Mouse (Mus musculus): ENCODE data around the gene Diras2. TPM values are rescaled to one million over a fixed set of nuclear protein-coding genes. Genes with fewer than 3 reads are reported as not detected.

Diras2 gene
- polyA plus RNA-seq, 1 experiment from 2014 or later: 0.99 TPM

- no peak overlapping the region for H3K9ac ChIP-seq (ENCODE audit: low read depth, low read length)
- no peaks in the 10 kb centered on the region for H3K27me3 ChIP-seq (ENCODE audit: control insufficient read depth, insufficient read depth, low read length)
- no peak overlapping the region for H3K4me2 ChIP-seq
- H3K4me3 ChIP-seq (ENCODE audit: low read depth, low read length): no peak overlapping the region
- no peaks in the 10 kb centered on the region for H3K36me3 ChIP-seq (ENCODE audit: control insufficient read depth, insufficient read depth, low read length)
- no peaks in the 10 kb centered on the region for H3K9me3 ChIP-seq (replicated peaks; ENCODE audit: control insufficient read depth, low read length)
- H3K27ac ChIP-seq (ENCODE audit: low read depth, low read length): no peak overlapping the region
- 88% methylated on average over 8 of the region's 8 CpGs for WGBS (ENCODE audit: insufficient replicate concordance)
- H3K4me1 ChIP-seq (ENCODE audit: control insufficient read depth, insufficient read depth, low read length): no peaks in the 10 kb centered on the region
- ATAC-seq (replicated peaks; ENCODE audit: insufficient number of reproducible peaks, low FRiP score, low TSS enrichment): no peak
Measured at GRCm38 (mm10) chr13:52561367-52562165, 30.5 kb upstream of the Diras2 start.

- WGBS (ENCODE audit: insufficient replicate concordance): 62% methylated on average over 7 of the region's 7 CpGs
- ATAC-seq (replicated peaks; ENCODE audit: insufficient number of reproducible peaks, low FRiP score, low TSS enrichment): no peak
- Histone ChIP-seq H3K4me1 (ENCODE audit: control insufficient read depth, insufficient read depth, low read length) (no peaks in the 10 kb centered on the region), H3K9ac (ENCODE audit: low read depth, low read length) (no peak overlapping the region), H3K27me3 (ENCODE audit: control insufficient read depth, insufficient read depth, low read length) (no peaks in the 10 kb centered on the region), H3K4me3 (ENCODE audit: low read depth, low read length) (no peak overlapping the region), H3K4me2 (no peak overlapping the region), H3K27ac (ENCODE audit: low read depth, low read length) (no peak overlapping the region), H3K9me3 (replicated peaks; ENCODE audit: control insufficient read depth, low read length) (no peaks in the 10 kb centered on the region), H3K36me3 (ENCODE audit: control insufficient read depth, insufficient read depth, low read length) (no peaks in the 10 kb centered on the region)
Measured at GRCm38 (mm10) chr13:52557421-52557820, 26.3 kb upstream of the Diras2 start.

DNA sequence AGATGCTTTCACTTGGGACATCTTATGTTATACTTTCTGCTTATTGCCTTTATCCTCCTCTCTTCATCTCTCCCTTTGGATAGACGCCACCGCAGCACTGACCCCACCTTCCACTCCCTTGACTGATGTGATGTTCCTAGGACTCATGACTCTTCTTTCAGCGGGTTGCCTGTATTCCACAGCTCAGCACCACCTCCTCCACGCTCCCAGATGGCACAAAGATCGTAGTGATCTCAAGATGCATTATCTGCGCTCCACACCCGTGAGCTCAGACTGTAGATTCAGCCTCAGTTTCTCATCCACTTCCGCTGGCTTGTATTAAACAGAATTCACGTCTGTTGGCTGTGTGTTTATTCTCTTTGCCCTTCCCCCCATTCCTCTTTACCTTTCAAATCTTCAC lies 23.6 kb upstream of the Diras2 start:
- H3K36me3 ChIP-seq (ENCODE audit: control insufficient read depth, insufficient read depth, low read length): no peaks in the 10 kb centered on the region
- H3K27ac ChIP-seq (ENCODE audit: low read depth, low read length): no peak overlapping the region
- H3K27me3 ChIP-seq (ENCODE audit: control insufficient read depth, insufficient read depth, low read length): no peaks in the 10 kb centered on the region
- WGBS (ENCODE audit: insufficient replicate concordance): 81% methylated on average over 9 of the region's 9 CpGs
- H3K4me1 ChIP-seq (ENCODE audit: control insufficient read depth, insufficient read depth, low read length): no peaks in the 10 kb centered on the region
- no peak overlapping the region for H3K4me3 ChIP-seq (ENCODE audit: low read depth, low read length)
- H3K9ac ChIP-seq (ENCODE audit: low read depth, low read length): no peak overlapping the region
- no peak for ATAC-seq (replicated peaks; ENCODE audit: insufficient number of reproducible peaks, low FRiP score, low TSS enrichment)
- H3K9me3 ChIP-seq (replicated peaks; ENCODE audit: control insufficient read depth, low read length): no peaks in the 10 kb centered on the region
- H3K4me2 ChIP-seq: no peak overlapping the region

DNA sequence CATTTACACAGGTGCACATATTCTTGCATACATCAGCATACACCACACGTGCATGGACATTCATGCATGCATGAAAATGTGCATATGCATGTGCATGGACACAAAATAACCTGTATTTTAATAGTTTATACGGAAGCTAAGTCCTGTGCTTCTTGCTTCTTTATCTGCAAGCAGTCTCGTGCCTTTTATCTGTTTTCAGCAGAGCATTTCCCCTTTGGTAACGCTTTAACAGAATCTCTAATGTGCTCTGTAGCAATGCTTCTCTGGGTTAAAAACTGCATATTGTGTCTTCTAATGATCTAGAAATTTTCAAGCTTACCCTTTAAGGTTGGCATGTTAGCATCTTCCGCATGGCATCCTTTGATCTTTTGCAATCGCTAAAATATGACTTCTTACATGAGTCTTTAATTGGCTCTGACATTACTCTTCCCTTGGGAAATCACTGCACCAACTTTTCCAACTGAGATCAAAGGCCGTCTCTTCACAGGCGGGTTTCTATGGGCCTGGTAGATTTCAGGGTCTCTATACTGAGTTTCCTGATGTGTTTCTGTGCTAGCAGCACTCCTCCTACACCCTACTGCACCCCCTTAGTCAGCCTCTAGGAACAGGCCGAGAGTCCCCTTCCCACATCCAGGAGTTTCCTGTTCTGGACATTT lies 21.9 kb upstream of the Diras2 start:
- H3K36me3 ChIP-seq (ENCODE audit: control insufficient read depth, insufficient read depth, low read length): no peaks in the 10 kb centered on the region
- H3K4me1 ChIP-seq (ENCODE audit: control insufficient read depth, insufficient read depth, low read length): no peaks in the 10 kb centered on the region
- H3K4me3 ChIP-seq (ENCODE audit: low read depth, low read length): no peak overlapping the region
- H3K9ac ChIP-seq (ENCODE audit: low read depth, low read length): no peak overlapping the region
- no peak for ATAC-seq (replicated peaks; ENCODE audit: insufficient number of reproducible peaks, low FRiP score, low TSS enrichment)
- WGBS (ENCODE audit: insufficient replicate concordance): 64% methylated on average over 9 of the region's 9 CpGs
- no peak overlapping the region for H3K27ac ChIP-seq (ENCODE audit: low read depth, low read length)
- H3K27me3 ChIP-seq (ENCODE audit: control insufficient read depth, insufficient read depth, low read length): no peaks in the 10 kb centered on the region
- no peak overlapping the region for H3K4me2 ChIP-seq
- no peaks in the 10 kb centered on the region for H3K9me3 ChIP-seq (replicated peaks; ENCODE audit: control insufficient read depth, low read length)

DNA sequence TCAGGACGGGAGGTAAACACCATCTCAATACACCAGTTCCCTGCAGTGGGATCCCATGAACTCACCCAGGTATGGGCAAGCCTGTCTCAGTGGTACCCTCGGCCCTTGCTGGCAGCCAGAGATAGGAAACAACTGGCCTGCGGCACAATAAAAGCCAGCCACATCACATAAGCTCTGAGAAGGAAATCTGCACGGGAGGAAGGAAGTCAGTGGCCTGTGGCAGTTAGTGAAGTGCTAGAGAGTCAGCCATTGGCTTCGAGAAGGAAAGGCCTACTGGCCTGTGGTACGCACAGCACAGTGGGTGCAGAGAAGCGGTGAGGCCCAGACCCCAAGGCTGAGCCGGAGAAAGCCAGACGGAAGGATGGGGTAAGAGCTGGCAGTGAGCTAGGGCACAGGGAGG lies 20.2 kb upstream of the Diras2 start:
- H3K4me1 ChIP-seq (ENCODE audit: control insufficient read depth, insufficient read depth, low read length): no peaks in the 10 kb centered on the region
- ATAC-seq (replicated peaks; ENCODE audit: insufficient number of reproducible peaks, low FRiP score, low TSS enrichment): no peak
- 79% methylated on average over 9 of the region's 9 CpGs for WGBS (ENCODE audit: insufficient replicate concordance)

DNA sequence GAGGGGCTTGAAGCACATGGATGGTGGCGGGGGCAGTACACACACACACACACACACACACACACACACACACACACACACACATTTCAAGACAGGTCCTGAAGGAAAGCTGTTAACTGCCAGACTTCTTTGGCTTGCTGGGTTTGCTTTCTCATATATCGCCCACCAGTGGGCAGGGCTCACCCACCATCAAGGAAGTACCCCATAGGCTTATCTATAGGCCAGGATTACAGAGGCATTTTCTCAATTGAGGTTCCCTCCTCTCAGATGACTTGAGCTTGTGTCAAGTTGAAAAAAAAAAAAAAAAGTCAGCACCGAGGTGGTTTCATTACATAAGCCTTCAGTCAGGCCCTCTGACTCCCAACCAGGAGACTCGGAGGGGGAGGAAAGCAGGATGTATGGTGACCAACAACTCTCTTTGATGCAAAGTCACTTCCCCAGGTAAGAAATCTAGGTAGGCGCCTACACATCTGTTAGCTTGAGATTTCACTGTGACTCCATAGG lies 19.7 kb upstream of the Diras2 start:
- 61% methylated on average over 5 of the region's 5 CpGs for WGBS (ENCODE audit: insufficient replicate concordance)
- no peak overlapping the region for H3K4me2 ChIP-seq
- no peaks in the 10 kb centered on the region for H3K27me3 ChIP-seq (ENCODE audit: control insufficient read depth, insufficient read depth, low read length)
- H3K4me1 ChIP-seq (ENCODE audit: control insufficient read depth, insufficient read depth, low read length): no peaks in the 10 kb centered on the region
- H3K9me3 ChIP-seq (replicated peaks; ENCODE audit: control insufficient read depth, low read length): no peaks in the 10 kb centered on the region
- H3K36me3 ChIP-seq (ENCODE audit: control insufficient read depth, insufficient read depth, low read length): no peaks in the 10 kb centered on the region
- H3K9ac ChIP-seq (ENCODE audit: low read depth, low read length): no peak overlapping the region
- ATAC-seq (replicated peaks; ENCODE audit: insufficient number of reproducible peaks, low FRiP score, low TSS enrichment): no peak
- H3K27ac ChIP-seq (ENCODE audit: low read depth, low read length): no peak overlapping the region
- no peak overlapping the region for H3K4me3 ChIP-seq (ENCODE audit: low read depth, low read length)

More for the DNA sequence above, 20.2 kb upstream of the Diras2 start:
- Histone ChIP-seq H3K27me3 (ENCODE audit: control insufficient read depth, insufficient read depth, low read length) (no peaks in the 10 kb centered on the region), H3K4me2 (no peak overlapping the region), H3K36me3 (ENCODE audit: control insufficient read depth, insufficient read depth, low read length) (no peaks in the 10 kb centered on the region), H3K4me3 (ENCODE audit: low read depth, low read length) (no peak overlapping the region), H3K27ac (ENCODE audit: low read depth, low read length) (no peak overlapping the region), H3K9ac (ENCODE audit: low read depth, low read length) (no peak overlapping the region), H3K9me3 (replicated peaks; ENCODE audit: control insufficient read depth, low read length) (no peaks in the 10 kb centered on the region)

- H3K27me3 ChIP-seq (ENCODE audit: control insufficient read depth, insufficient read depth, low read length): no peaks in the 10 kb centered on the region
- no peak overlapping the region for H3K4me3 ChIP-seq (ENCODE audit: low read depth, low read length)
- ATAC-seq (replicated peaks; ENCODE audit: insufficient number of reproducible peaks, low FRiP score, low TSS enrichment): no peak
- H3K4me1 ChIP-seq (ENCODE audit: control insufficient read depth, insufficient read depth, low read length): no peaks in the 10 kb centered on the region
- H3K36me3 ChIP-seq (ENCODE audit: control insufficient read depth, insufficient read depth, low read length): no peaks in the 10 kb centered on the region
- H3K4me2 ChIP-seq: no peak overlapping the region
- no peaks in the 10 kb centered on the region for H3K9me3 ChIP-seq (replicated peaks; ENCODE audit: control insufficient read depth, low read length)
- no peak overlapping the region for H3K9ac ChIP-seq (ENCODE audit: low read depth, low read length)
- no peak overlapping the region for H3K27ac ChIP-seq (ENCODE audit: low read depth, low read length)
- WGBS (ENCODE audit: insufficient replicate concordance): 78% methylated on average over 6 of the region's 6 CpGs
Measured at GRCm38 (mm10) chr13:52546288-52546687, 15.2 kb upstream of the Diras2 start.

- Histone ChIP-seq H3K4me2 (no peak overlapping the region), H3K36me3 (ENCODE audit: control insufficient read depth, insufficient read depth, low read length) (no peaks in the 10 kb centered on the region), H3K27me3 (ENCODE audit: control insufficient read depth, insufficient read depth, low read length) (no peaks in the 10 kb centered on the region), H3K27ac (ENCODE audit: low read depth, low read length) (no peak overlapping the region), H3K4me1 (ENCODE audit: control insufficient read depth, insufficient read depth, low read length) (no peaks in the 10 kb centered on the region), H3K9ac (ENCODE audit: low read depth, low read length) (no peak overlapping the region), H3K4me3 (ENCODE audit: low read depth, low read length) (no peak overlapping the region), H3K9me3 (replicated peaks; ENCODE audit: control insufficient read depth, low read length) (no peaks in the 10 kb centered on the region)
- no peak for ATAC-seq (replicated peaks; ENCODE audit: insufficient number of reproducible peaks, low FRiP score, low TSS enrichment)
- WGBS (ENCODE audit: insufficient replicate concordance): 50% methylated on average over 4 of the region's 4 CpGs
Measured at GRCm38 (mm10) chr13:52542636-52543035, 11.6 kb upstream of the Diras2 start.
